Mouse (Mus musculus): Measurements from ENCODE around the gene Klk1b9. TPM values are rescaled to one million over a fixed set of nuclear protein-coding genes. Genes with fewer than 3 reads are reported as not detected.

Gene Klk1b9
- polyA plus RNA-seq, 1 experiment from 2014 or later = not detected

- Histone ChIP-seq H3K4me1 (replicated peaks; ENCODE audit: control insufficient read depth, insufficient read depth) (no peaks in the 10 kb centered on the region), H3K27me3 (ENCODE audit: control insufficient read depth, insufficient read depth, low read length) (no peaks in the 10 kb centered on the region), H3K4me3 (ENCODE audit: low read depth, low read length) (no peak overlapping the region), H3K9ac (ENCODE audit: low read length) (no peak overlapping the region), H3K9me3 (ENCODE audit: control insufficient read depth, low read length) (no peaks in the 10 kb centered on the region), H3K27ac (replicated peaks) (no peak overlapping the region), H3K4me2 (replicated peaks; ENCODE audit: low read depth) (no peak overlapping the region), H3K36me3 (ENCODE audit: control insufficient read depth, insufficient read depth, low read length) (no peaks in the 10 kb centered on the region)
- no peak for ATAC-seq (ENCODE audit: low FRiP score, low TSS enrichment)
- 55% methylated on average over 3 of the region's 3 CpGs for WGBS
- no peak for DNase-seq (ENCODE audit: low spot score)
- no peak for TF ChIP-seq CTCF (IDR thresholded peaks at IDR 0.05; ENCODE audit: low read depth)
- TF ChIP-seq EP300 (optimal IDR thresholded peaks at IDR 0.05) = no peak
Measured at GRCm38 (mm10) chr7:43944727-43945264, 31.1 kb upstream of the Klk1b9 start.

- Histone ChIP-seq H3K4me1 (replicated peaks; ENCODE audit: control insufficient read depth, insufficient read depth) (no peaks in the 10 kb centered on the region), H3K27me3 (ENCODE audit: control insufficient read depth, insufficient read depth, low read length) (no peaks in the 10 kb centered on the region), H3K9me3 (ENCODE audit: control insufficient read depth, low read length) (no peaks in the 10 kb centered on the region), H3K27ac (replicated peaks) (no peak within 1 kb of the TSS), H3K9ac (ENCODE audit: low read length) (no peak within 1 kb of the TSS), H3K36me3 (ENCODE audit: control insufficient read depth, insufficient read depth, low read length) (no peaks in the 10 kb centered on the region), H3K4me2 (replicated peaks; ENCODE audit: low read depth) (no peak within 1 kb of the TSS), H3K4me3 (ENCODE audit: low read depth, low read length) (no peak within 1 kb of the TSS)
- no peak for TF ChIP-seq EP300 (optimal IDR thresholded peaks at IDR 0.05)
- no peak for TF ChIP-seq CTCF (IDR thresholded peaks at IDR 0.05; ENCODE audit: low read depth)
- no peak for ATAC-seq (ENCODE audit: low FRiP score, low TSS enrichment)
- DNase-seq (ENCODE audit: low spot score) = no peak
- 73% methylated on average over 2 of the region's 2 CpGs for WGBS
Measured at GRCm38 (mm10) chr7:43950364-43950763, 25.5 kb upstream of the Klk1b9 start, which contains the start of gene Klk1b8. Klk1b8 (plus strand) TSS chr7:43950664.

- Histone ChIP-seq H3K27ac (replicated peaks) (no peak overlapping the region), H3K27me3 (ENCODE audit: control insufficient read depth, insufficient read depth, low read length) (no peaks in the 10 kb centered on the region), H3K9me3 (ENCODE audit: control insufficient read depth, low read length) (no peaks in the 10 kb centered on the region), H3K4me2 (replicated peaks; ENCODE audit: low read depth) (no peak overlapping the region), H3K36me3 (ENCODE audit: control insufficient read depth, insufficient read depth, low read length) (no peaks in the 10 kb centered on the region), H3K4me3 (ENCODE audit: low read depth, low read length) (no peak overlapping the region), H3K9ac (ENCODE audit: low read length) (no peak overlapping the region), H3K4me1 (replicated peaks; ENCODE audit: control insufficient read depth, insufficient read depth) (no peaks in the 10 kb centered on the region)
- ATAC-seq (ENCODE audit: low FRiP score, low TSS enrichment) (no peak), DNase-seq (ENCODE audit: low spot score) (no peak)
- WGBS = 58% methylated on average over 4 of the region's 4 CpGs
- TF ChIP-seq CTCF (IDR thresholded peaks at IDR 0.05; ENCODE audit: low read depth) (no peak), EP300 (optimal IDR thresholded peaks at IDR 0.05) (no peak)
Measured at GRCm38 (mm10) chr7:43952703-43953102, 23.2 kb upstream of the Klk1b9 start.

- Histone ChIP-seq H3K4me2 (replicated peaks; ENCODE audit: low read depth) (no peak within 1 kb of the TSS), H3K27me3 (ENCODE audit: control insufficient read depth, insufficient read depth, low read length) (no peaks in the 10 kb centered on the region), H3K4me3 (ENCODE audit: low read depth, low read length) (no peak within 1 kb of the TSS), H3K9me3 (ENCODE audit: control insufficient read depth, low read length) (no peaks in the 10 kb centered on the region), H3K27ac (replicated peaks) (no peak within 1 kb of the TSS), H3K9ac (ENCODE audit: low read length) (no peak within 1 kb of the TSS), H3K36me3 (ENCODE audit: control insufficient read depth, insufficient read depth, low read length) (no peaks in the 10 kb centered on the region), H3K4me1 (replicated peaks; ENCODE audit: control insufficient read depth, insufficient read depth) (no peaks in the 10 kb centered on the region)
- ATAC-seq (ENCODE audit: low FRiP score, low TSS enrichment) (no peak), DNase-seq (ENCODE audit: low spot score) (no peak)
- 57% methylated on average over 3 of the region's 3 CpGs for WGBS
- TF ChIP-seq CTCF (IDR thresholded peaks at IDR 0.05; ENCODE audit: low read depth) = no peak
- no peak for TF ChIP-seq EP300 (optimal IDR thresholded peaks at IDR 0.05)
Measured at GRCm38 (mm10) chr7:43966451-43966850, 9.4 kb upstream of the Klk1b9 start, which contains the start of gene Klk1b1. Klk1b1 (plus strand) TSS chr7:43966751.

DNA sequence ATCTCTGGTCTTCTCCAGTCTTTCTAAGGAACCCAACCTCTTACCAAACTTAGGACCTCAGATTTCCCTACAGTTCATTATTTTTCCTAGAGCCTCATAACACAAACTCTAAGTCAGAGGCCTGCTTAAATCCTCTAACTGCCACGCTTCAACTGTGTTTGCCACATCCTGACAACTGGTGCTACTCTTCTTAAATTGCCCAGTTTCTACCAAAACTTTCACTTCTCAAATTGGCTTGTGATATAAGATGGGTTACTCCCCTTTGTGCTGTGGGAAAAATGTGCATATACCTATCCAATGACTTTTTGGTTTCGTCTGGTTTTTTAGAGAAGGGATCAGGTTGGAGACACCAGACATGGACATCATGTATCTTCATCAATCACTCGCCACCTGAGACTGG lies 8.8 kb upstream of the Klk1b9 start:
- Histone ChIP-seq H3K4me2 (replicated peaks; ENCODE audit: low read depth) (no peak overlapping the region), H3K27ac (replicated peaks) (no peak overlapping the region), H3K9ac (ENCODE audit: low read length) (no peak overlapping the region), H3K36me3 (ENCODE audit: control insufficient read depth, insufficient read depth, low read length) (no peaks in the 10 kb centered on the region), H3K27me3 (ENCODE audit: control insufficient read depth, insufficient read depth, low read length) (no peaks in the 10 kb centered on the region), H3K9me3 (ENCODE audit: control insufficient read depth, low read length) (no peaks in the 10 kb centered on the region), H3K4me3 (ENCODE audit: low read depth, low read length) (no peak overlapping the region), H3K4me1 (replicated peaks; ENCODE audit: control insufficient read depth, insufficient read depth) (no peaks in the 10 kb centered on the region)
- DNase-seq (ENCODE audit: low spot score) = no peak
- TF ChIP-seq EP300 (optimal IDR thresholded peaks at IDR 0.05) = no peak
- TF ChIP-seq CTCF (IDR thresholded peaks at IDR 0.05; ENCODE audit: low read depth) = no peak
- 75% methylated on average over 3 of the region's 3 CpGs for WGBS
- ATAC-seq (ENCODE audit: low FRiP score, low TSS enrichment) = no peak

DNA sequence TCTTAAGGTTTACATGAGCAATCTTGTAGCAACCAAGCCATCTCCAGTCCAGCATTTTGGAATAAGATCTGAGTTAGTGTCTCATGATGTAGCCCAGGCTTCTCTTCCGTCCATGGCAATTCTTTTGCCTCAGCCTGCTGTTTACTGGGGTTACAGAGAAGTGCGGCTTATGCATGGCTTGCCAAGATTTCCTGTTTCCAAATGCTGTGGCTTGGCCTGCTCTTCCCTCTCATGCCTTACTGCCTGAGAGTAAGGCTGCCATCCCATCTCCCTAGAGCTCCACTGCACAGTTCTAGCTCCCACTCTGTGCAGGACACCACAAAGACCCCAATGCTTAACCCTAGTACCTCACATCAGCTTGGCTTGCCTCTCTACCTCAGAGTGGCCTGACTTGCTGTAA lies 8.2 kb upstream of the Klk1b9 start:
- no peak overlapping the region for H3K4me3 ChIP-seq (ENCODE audit: low read depth, low read length)
- no peak overlapping the region for H3K4me2 ChIP-seq (replicated peaks; ENCODE audit: low read depth)
- H3K27me3 ChIP-seq (ENCODE audit: control insufficient read depth, insufficient read depth, low read length) = no peaks in the 10 kb centered on the region
- H3K4me1 ChIP-seq (replicated peaks; ENCODE audit: control insufficient read depth, insufficient read depth) = no peaks in the 10 kb centered on the region
- no peak overlapping the region for H3K27ac ChIP-seq (replicated peaks)
- 82% methylated on average over 2 of the region's 2 CpGs for WGBS
- TF ChIP-seq CTCF (IDR thresholded peaks at IDR 0.05; ENCODE audit: low read depth) = no peak
- no peak for TF ChIP-seq EP300 (optimal IDR thresholded peaks at IDR 0.05)
- H3K36me3 ChIP-seq (ENCODE audit: control insufficient read depth, insufficient read depth, low read length) = no peaks in the 10 kb centered on the region
- H3K9me3 ChIP-seq (ENCODE audit: control insufficient read depth, low read length) = no peaks in the 10 kb centered on the region
- H3K9ac ChIP-seq (ENCODE audit: low read length) = no peak overlapping the region
- ATAC-seq (ENCODE audit: low FRiP score, low TSS enrichment) (no peak), DNase-seq (ENCODE audit: low spot score) (no peak)
